Mouse (Mus musculus): ENCODE results near the gene Fbxl17. TPM values are rescaled to one million over a fixed set of nuclear protein-coding genes. Genes with fewer than 3 reads are reported as not detected.

Gene Fbxl17
- polyA plus RNA-seq, 1 experiment, result 4.1 TPM

DNA sequence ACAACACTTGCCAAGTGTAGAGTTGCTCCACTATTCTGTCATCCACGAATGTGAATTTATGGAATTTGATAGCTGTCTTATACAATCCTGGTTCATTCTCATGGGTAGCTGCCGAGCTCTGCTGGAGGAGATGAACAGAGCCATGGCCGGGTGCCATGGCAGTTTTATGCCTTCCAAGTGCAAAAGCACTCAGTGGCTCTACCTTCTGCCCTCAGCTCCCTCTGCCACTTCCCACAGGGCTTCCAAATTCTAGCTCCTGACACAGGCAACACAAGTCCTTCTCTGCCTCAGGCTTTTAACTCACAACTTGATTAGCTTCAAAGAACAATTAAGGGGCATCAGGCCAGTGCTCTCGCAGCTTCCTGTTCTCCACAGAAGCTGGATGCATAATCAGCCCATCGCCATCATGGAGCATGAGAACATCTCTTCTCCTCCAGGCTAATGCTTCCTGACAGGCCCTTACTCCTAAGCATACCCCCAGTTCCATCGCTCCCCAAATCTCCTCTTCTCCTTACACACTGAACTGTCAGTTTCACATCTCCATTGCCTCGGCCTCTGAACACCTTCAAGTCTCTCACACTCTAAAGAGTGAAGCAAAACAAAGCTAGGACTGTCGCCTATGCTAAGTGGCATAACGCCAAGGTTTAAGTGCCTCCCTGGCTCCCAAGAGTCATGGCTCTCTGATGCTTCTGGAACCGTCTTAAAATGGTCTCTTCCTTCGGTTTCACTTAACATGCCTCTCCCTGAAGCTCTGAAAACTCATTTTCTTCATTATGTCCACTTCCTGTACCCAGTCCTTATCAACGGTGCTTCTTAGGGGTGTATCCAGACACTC, 184.0 kb downstream of the Fbxl17 start:
- Histone ChIP-seq H3K36me3 (ENCODE audit: control insufficient read depth, insufficient read depth, low read length) (no peaks in the 10 kb centered on the region), H3K4me3 (ENCODE audit: control insufficient read depth, low read depth, low read length) (no peak overlapping the region), H3K27ac (ENCODE audit: control insufficient read depth, insufficient read depth, low read depth, low read length) (no peak overlapping the region), H3K27me3 (ENCODE audit: control insufficient read depth, insufficient read depth, low read length) (no peaks in the 10 kb centered on the region), H3K4me1 (ENCODE audit: control insufficient read depth, insufficient read depth, low read length) (no peaks in the 10 kb centered on the region)
- TF ChIP-seq POLR2A (IDR thresholded peaks at IDR 0.05; ENCODE audit: control insufficient read depth, low read depth, low read length) (no peak), CTCF (IDR thresholded peaks at IDR 0.05; ENCODE audit: control insufficient read depth, insufficient read depth, insufficient replicate concordance, low read depth, low read length) (no peak)

- no peak for TF ChIP-seq POLR2A (IDR thresholded peaks at IDR 0.05; ENCODE audit: control insufficient read depth, low read depth, low read length)
- TF ChIP-seq CTCF (IDR thresholded peaks at IDR 0.05; ENCODE audit: control insufficient read depth, insufficient read depth, insufficient replicate concordance, low read depth, low read length), result no peak
- no peaks in the 10 kb centered on the region for H3K4me1 ChIP-seq (ENCODE audit: control insufficient read depth, insufficient read depth, low read length)
- no peaks in the 10 kb centered on the region for H3K36me3 ChIP-seq (ENCODE audit: control insufficient read depth, insufficient read depth, low read length)
- H3K27me3 ChIP-seq (ENCODE audit: control insufficient read depth, insufficient read depth, low read length), result no peaks in the 10 kb centered on the region
- H3K4me3 ChIP-seq (ENCODE audit: control insufficient read depth, low read depth, low read length), result peak overlapping the region; percentile 35; the same call in 1 of the 2 replicates
- no peak overlapping the region for H3K27ac ChIP-seq (ENCODE audit: control insufficient read depth, insufficient read depth, low read depth, low read length)
Observed at GRCm38 (mm10) chr17:63312804-63313203, 187.0 kb downstream of the Fbxl17 start.

GRCm38 (mm10) chr17:63312330-63312729, 187.5 kb downstream of the Fbxl17 start:
- TF ChIP-seq POLR2A (IDR thresholded peaks at IDR 0.05; ENCODE audit: control insufficient read depth, low read depth, low read length) (no peak), CTCF (IDR thresholded peaks at IDR 0.05; ENCODE audit: control insufficient read depth, insufficient read depth, insufficient replicate concordance, low read depth, low read length) (no peak)
- H3K4me1 ChIP-seq (ENCODE audit: control insufficient read depth, insufficient read depth, low read length), result no peaks in the 10 kb centered on the region
- H3K4me3 ChIP-seq (ENCODE audit: control insufficient read depth, low read depth, low read length), result peak overlapping the region; percentile 86
- no peaks in the 10 kb centered on the region for H3K36me3 ChIP-seq (ENCODE audit: control insufficient read depth, insufficient read depth, low read length)
- no peaks in the 10 kb centered on the region for H3K27me3 ChIP-seq (ENCODE audit: control insufficient read depth, insufficient read depth, low read length)
- H3K27ac ChIP-seq (ENCODE audit: control insufficient read depth, insufficient read depth, low read depth, low read length), result no peak overlapping the region

GRCm38 (mm10) chr17:63311613-63312012, 188.2 kb downstream of the Fbxl17 start:
- Histone ChIP-seq H3K4me3 (ENCODE audit: control insufficient read depth, low read depth, low read length) (peak overlapping the region; percentile 60), H3K36me3 (ENCODE audit: control insufficient read depth, insufficient read depth, low read length) (no peaks in the 10 kb centered on the region), H3K4me1 (ENCODE audit: control insufficient read depth, insufficient read depth, low read length) (no peaks in the 10 kb centered on the region), H3K27me3 (ENCODE audit: control insufficient read depth, insufficient read depth, low read length) (no peaks in the 10 kb centered on the region), H3K27ac (ENCODE audit: control insufficient read depth, insufficient read depth, low read depth, low read length) (no peak overlapping the region)
- TF ChIP-seq CTCF (IDR thresholded peaks at IDR 0.05; ENCODE audit: control insufficient read depth, insufficient read depth, insufficient replicate concordance, low read depth, low read length) (no peak), POLR2A (IDR thresholded peaks at IDR 0.05; ENCODE audit: control insufficient read depth, low read depth, low read length) (no peak)

- TF ChIP-seq CTCF (IDR thresholded peaks at IDR 0.05; ENCODE audit: control insufficient read depth, insufficient read depth, insufficient replicate concordance, low read depth, low read length), result no peak
- TF ChIP-seq POLR2A (IDR thresholded peaks at IDR 0.05; ENCODE audit: control insufficient read depth, low read depth, low read length), result no peak
- H3K36me3 ChIP-seq (ENCODE audit: control insufficient read depth, insufficient read depth, low read length), result no peaks in the 10 kb centered on the region
- H3K27ac ChIP-seq (ENCODE audit: control insufficient read depth, insufficient read depth, low read depth, low read length), result no peak overlapping the region
- no peaks in the 10 kb centered on the region for H3K4me1 ChIP-seq (ENCODE audit: control insufficient read depth, insufficient read depth, low read length)
- no peaks in the 10 kb centered on the region for H3K27me3 ChIP-seq (ENCODE audit: control insufficient read depth, insufficient read depth, low read length)
- no peak overlapping the region for H3K4me3 ChIP-seq (ENCODE audit: control insufficient read depth, low read depth, low read length)
Observed at GRCm38 (mm10) chr17:63310021-63310420, 189.8 kb downstream of the Fbxl17 start.

GRCm38 (mm10) chr17:63303862-63304261, 196.0 kb downstream of the Fbxl17 start:
- TF ChIP-seq CTCF (IDR thresholded peaks at IDR 0.05; ENCODE audit: control insufficient read depth, insufficient read depth, insufficient replicate concordance, low read depth, low read length), result no peak
- no peak for TF ChIP-seq POLR2A (IDR thresholded peaks at IDR 0.05; ENCODE audit: control insufficient read depth, low read depth, low read length)
- Histone ChIP-seq H3K4me1 (ENCODE audit: control insufficient read depth, insufficient read depth, low read length) (no peaks in the 10 kb centered on the region), H3K27me3 (ENCODE audit: control insufficient read depth, insufficient read depth, low read length) (no peaks in the 10 kb centered on the region), H3K27ac (ENCODE audit: control insufficient read depth, insufficient read depth, low read depth, low read length) (no peak overlapping the region), H3K36me3 (ENCODE audit: control insufficient read depth, insufficient read depth, low read length) (no peaks in the 10 kb centered on the region), H3K4me3 (ENCODE audit: control insufficient read depth, low read depth, low read length) (no peak overlapping the region)

DNA sequence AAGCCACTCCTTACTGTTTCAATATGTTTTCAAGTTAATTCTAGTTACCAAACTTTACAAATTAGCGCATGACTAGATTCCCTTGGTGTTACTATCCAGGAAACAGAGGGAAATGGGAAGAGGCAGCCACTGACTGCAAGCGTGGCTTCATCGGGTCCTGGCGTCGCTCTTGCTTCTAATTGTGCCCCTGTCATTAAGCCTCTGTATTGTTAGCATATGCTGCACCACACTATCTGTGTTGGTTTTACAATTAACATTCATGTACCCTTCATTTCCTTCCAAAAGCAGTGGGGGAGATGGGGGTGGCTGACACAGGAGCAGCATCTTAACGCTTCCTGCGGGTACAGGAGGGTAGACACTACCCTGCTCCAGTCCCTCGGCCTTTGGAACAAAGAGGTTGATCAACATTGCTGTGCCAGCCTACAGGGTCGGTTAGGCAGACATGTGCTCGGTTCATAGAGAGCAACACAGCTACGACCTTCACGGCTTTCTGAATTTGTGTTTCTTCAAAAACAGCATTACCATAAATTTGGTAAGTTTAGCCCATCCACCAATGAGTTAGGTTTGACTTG, 197.9 kb downstream of the Fbxl17 start:
- Histone ChIP-seq H3K4me3 (ENCODE audit: control insufficient read depth, low read depth, low read length) (no peak overlapping the region), H3K27me3 (ENCODE audit: control insufficient read depth, insufficient read depth, low read length) (no peaks in the 10 kb centered on the region), H3K36me3 (ENCODE audit: control insufficient read depth, insufficient read depth, low read length) (no peaks in the 10 kb centered on the region), H3K4me1 (ENCODE audit: control insufficient read depth, insufficient read depth, low read length) (no peaks in the 10 kb centered on the region), H3K27ac (ENCODE audit: control insufficient read depth, insufficient read depth, low read depth, low read length) (no peak overlapping the region)
- TF ChIP-seq POLR2A (IDR thresholded peaks at IDR 0.05; ENCODE audit: control insufficient read depth, low read depth, low read length), result no peak
